Mouse (Mus musculus) layer of hippocampus, adult 2 months (tissue): Measurements from ENCODE around the gene Ddx27. TPM values are rescaled to one million over a fixed set of nuclear protein-coding genes. Genes with fewer than 3 reads are reported as not detected.

ENCODE experiments used
- DNase-seq, 2 experiments: peaks; one replicate each; pipeline ENCODE4 v3.0.0; 2022; ENCODE audit warnings: low spot score in 2 of 2
- H3K27ac ChIP-seq: fragments of 200-600 bp; 2 replicates; pipeline ENCODE4 v1.8.1; 2022
- H3K4me3 ChIP-seq: fragments of 200-600 bp; 2 replicates; pipeline ENCODE4 v1.8.1; 2022; ENCODE audit warnings: mild to moderate bottlenecking
- CTCF ChIP-seq: fragments of 200-600 bp; conservative IDR thresholded peaks from 2 replicates; pipeline ENCODE4 v1.8.1; 2022; ENCODE audit warnings: antibody characterized with exemption, mild to moderate bottlenecking, moderate library complexity
- total RNA-seq, 2 experiments: library from RNA; stranded (reverse); gene quantifications; 2 replicates each; pipeline ENCODE4 v1.2.3; 2021

Gene Ddx27
- total RNA-seq, 2 experiments from 2014 or later = 32.8 to 37.5 TPM

DNA sequence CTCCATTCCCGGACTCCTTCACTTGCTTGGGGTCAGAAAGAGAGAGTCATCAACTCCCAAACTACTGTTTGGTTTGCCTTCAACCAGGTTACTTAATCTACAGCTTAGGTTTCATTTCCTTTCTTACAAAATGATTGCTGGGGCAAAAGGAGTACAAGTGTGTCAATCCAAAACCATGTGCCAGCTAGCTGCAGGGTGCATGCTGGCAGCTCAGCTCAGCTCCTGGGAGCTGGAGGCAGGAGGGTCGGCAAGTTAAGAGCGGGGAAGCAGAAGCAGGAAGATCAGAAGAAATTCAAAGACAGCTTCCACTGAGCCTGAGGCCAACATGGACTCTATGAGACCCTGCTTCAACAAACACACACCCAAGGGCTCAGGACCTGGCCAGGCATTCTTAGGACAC lies 45.4 kb downstream of the Ddx27 start:
- no peak for DNase-seq
- Histone ChIP-seq H3K4me3 (no peak overlapping the region; the same call in 1 of the 2 replicates), H3K27ac (peak overlapping the region; percentile 28; the same call in 1 of the 2 replicates)
- TF ChIP-seq CTCF = no peak

DNA sequence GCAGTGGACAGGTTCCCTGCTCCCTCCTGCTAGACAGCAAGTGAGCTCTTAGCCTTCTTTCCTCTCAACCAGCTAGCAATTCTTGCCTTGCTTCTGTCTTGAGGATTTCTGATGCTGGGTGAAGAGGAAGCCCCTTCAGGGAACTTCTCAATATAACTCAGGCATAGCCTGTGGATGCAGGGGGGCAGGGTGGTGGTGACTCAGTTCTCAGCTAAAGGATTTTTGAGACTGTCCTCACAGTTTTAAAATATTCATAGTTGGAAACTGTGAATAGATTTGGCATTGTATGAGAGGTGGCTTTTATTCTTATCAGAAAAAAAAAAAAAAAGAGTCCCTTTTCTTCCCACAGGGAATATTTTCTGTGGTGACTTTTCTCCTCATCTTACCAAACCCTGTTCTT lies 45.8 kb downstream of the Ddx27 start:
- DNase-seq = no peak
- Histone ChIP-seq H3K27ac (peak overlapping the region; percentile 96; the same call in 1 of the 2 replicates), H3K4me3 (peak overlapping the region; percentile 99; the same call in 1 of the 2 replicates)
- no peak for TF ChIP-seq CTCF

DNA sequence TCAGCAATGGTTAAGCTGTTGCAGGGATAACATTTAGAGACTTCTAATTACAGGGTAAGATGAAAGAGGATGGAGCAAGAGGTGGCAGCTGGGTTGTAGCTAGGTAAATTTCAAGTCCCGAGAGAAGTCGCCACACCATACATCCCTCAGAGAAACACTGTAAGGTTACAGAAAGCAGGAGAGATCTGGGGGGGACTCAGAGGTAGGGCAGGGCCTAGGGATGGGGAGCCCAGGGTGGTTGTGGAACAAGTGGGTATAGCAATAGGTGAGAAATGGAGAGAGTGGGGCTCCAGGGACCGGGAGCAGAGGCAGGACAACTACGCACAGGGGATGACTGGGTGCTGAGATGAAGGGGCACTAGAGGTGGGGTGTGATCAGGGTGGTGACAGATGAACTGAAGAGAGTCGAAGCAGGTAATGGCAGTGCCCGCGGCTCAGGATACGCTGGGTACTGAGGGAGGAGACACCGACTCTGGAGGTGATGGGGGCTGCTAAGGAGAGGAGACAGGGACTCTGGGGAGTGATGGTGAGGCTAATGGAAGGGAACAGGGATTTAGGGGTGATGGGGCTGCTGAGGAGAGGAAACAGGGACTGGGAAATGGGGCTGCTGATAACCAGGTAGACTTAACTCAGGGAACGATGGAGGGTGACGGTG lies 46.5 kb downstream of the Ddx27 start:
- Histone ChIP-seq H3K27ac (peak overlapping the region; percentile 96), H3K4me3 (peak overlapping the region; percentile 99)
- TF ChIP-seq CTCF = no peak
- no peak for DNase-seq

DNA sequence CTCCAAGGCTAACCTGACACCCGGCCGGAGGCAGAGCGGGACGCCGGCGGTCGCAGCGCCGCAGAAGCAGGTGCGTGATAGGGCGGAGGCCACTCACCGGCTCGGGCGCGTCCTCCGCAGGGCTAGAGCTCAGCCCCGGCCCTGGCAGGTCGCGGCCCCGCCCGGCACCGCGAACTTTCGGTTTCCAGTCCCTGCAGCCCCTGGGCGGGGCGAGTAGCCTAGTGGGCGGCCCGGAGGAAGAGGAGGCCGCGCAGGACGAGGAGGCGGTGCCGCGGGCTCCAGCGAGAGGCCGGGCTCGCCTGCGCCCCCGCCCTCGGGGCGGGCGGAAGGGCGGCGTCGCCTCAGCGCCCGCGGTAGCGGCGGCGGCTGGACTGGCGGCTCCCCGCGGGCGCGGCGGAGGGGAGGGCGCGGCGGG lies 47.5 kb downstream of the Ddx27 start:
- DNase-seq = peak; percentile 80 to 88
- TF ChIP-seq CTCF = no peak
- peak overlapping the region; percentile 99 for H3K4me3 ChIP-seq
- peak overlapping the region; percentile 96 for H3K27ac ChIP-seq

DNA sequence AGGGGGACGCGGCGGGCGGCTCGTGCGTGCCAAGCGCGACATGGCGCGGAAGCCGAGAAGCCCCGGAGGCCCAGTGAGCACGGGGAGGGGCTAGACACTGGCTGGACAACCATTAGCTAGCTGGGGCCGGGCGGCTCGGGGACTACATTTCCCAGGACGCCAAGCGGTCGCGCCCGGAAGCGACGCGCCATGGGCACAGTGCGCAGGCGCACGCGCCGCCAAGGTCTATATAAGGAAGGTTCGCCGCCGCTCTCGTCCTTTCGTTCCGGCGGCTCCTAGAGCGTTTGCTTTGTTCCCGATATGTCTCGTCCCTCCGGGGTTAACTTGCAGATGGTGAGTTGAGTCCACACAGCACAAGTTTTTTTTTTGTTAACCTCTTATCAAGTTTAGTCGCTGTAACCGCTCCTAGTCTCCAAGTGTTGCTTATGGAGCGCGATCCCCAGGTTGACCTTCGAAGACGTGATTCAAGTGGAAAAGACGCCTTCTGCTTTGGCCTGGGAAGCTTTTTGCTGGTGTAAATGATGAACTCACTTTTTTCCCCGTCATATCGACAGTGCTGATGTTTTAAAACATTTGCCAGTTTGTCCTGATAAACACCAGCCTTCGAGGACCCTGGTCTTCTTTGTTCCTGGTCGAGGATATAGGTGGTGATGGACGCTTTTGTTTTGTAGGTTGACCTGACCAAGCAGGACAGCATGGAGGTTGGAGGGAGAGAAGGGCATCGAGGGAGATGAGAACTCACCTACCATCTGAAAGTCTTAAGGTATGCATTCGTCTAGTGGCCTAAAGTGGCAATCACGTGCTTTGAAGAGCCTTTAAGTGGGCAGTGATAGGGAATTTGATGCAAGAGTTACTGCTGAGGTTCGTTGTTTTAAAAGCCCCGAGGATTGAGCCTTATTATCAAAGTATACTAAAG lies 48.2 kb downstream of the Ddx27 start, which contains the start of gene Znfx1:
Gene Znfx1 (minus strand): TSS at position 51 of the 916 bp plus-strand sequence.
- peak within 1 kb of the TSS; percentile 96 for H3K27ac ChIP-seq
- TF ChIP-seq CTCF = peak; percentile 64
- DNase-seq = peak; percentile 94 to 98
- H3K4me3 ChIP-seq = peak within 1 kb of the TSS; percentile 99

DNA sequence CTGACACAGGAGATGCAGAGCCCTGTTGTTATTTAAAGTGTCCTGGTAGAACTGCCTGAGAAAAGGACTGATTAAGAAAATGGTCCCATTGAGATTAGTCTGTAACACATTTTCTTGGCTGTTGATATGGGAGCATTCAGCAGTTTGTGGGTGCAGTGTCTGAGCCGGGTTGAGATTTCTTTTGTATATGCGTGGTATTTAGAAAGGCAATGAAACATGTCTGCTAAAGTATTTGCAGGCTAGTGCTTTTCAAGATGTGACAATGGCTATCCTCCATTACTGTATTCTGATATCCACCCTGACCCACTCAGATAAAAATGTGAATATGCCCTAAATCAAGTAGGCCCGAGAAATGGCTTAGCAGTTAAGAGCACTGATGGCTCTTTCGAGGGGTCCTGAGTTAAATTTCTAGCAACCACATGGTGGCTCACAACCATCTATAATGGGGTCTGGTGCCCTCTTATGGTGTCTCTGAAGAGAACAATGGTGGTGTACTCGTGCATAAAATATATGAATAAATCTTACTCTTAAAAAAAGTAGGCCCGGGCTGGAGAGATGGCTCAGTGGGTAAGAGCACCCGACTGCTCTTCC lies 49.0 kb downstream of the Ddx27 start:
- TF ChIP-seq CTCF = peak; percentile 57
- peak overlapping the region; percentile 96 for H3K27ac ChIP-seq
- DNase-seq = no peak
- H3K4me3 ChIP-seq = peak overlapping the region; percentile 99

DNA sequence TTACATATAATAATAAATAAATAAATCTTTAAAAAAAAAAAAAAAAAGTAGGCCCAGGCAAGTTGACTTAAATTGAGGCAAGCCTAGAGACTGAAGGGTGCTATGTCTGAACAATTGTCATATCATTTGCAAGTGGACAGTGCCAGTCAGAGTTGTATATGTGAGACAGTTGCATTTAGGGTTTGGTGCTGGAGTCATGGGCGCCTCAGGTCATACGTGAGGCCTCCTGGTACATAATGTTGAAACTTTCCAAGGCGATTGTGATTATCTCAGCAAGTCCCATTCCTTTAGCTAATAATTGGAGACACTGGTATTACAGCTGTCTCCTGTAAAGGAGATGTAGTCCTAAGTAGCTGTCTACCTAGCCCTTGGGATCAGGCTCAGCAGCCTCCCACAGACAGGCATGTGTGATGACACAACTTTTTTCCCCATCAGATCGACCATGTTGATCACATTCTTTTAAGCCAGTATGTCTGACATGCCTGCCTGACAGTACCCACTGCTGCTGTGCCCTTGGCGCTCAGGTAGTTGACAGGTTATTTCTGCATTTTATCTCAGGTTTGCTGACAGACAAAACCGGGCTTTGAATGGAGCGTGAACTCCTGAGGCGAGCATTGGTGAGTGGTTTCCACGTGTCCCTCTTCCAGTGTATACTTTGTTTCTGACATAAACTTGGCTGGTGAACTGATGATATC lies 49.8 kb downstream of the Ddx27 start:
- TF ChIP-seq CTCF = peak; percentile 34; the same call in 1 of the 2 replicates
- DNase-seq = no peak
- peak overlapping the region; percentile 50 for H3K4me3 ChIP-seq
- H3K27ac ChIP-seq = peak overlapping the region; percentile 28; the same call in 1 of the 2 replicates

DNA sequence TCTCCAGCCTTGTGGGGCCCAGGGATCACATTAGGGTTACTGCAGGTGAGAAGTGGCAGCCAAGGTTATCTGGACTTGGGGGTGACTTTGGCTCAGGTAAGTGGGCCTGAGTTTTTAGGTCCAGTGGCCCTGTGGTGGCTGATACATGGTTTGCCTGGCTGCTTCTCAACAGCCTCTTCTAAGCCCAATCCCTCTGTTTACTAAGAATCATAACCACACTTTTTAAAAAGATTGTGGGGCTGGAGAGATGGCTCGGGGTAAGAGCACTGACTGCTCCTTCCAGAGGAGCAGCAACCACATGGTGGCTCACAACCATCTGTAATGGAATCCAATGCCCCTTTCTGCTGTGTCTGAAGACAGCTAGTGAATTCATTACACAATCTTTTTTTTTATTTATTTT lies 51.0 kb downstream of the Ddx27 start:
- H3K27ac ChIP-seq = no peak overlapping the region
- no peak for DNase-seq
- TF ChIP-seq CTCF = no peak
- no peak overlapping the region for H3K4me3 ChIP-seq

DNA sequence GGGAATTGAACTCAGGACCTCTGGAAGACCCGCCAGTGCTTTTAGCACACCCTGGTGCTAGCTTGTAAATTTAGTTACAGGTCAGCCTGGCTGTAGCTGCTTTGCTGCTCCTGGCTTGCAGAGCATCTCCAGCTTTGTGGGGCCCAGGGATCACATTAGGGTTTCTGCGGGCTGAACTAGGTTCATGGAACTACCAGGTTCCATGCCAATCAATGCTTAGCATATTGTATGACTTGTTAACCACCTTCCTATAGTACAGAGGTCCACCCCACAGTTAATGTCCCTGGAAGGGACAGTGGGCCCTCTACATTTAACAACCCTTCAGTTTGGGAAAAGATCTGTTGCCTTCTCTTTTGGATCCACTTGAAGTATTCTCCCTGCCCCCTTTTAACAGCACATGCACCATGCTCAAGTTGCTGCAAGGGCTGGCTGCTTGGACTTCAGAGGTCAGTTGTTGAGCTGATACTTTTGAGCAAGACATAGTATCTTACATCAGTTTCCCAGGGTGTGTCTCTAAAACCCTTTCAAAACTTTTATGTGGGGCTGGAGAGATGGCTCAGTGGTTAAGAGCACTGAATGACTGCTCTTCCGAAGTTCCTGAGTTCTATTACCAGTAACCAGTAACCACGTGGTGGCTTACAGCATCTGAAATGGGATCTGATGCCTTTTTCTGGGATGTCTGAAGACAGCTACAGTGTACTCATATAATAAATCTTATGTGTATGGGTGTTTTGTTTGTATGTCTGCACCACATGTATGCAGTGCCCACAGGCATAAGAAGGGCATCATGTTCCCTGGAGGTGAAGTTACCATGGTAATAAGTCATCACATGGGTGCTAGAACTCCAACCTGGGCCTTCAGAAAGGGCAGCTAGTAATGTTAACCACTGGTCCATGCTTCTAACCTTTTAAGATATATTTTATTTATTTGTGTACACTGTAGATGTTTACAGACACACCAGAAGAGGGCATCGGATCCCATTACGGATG lies 51.8 kb downstream of the Ddx27 start:
- no peak for DNase-seq
- no peak overlapping the region for H3K27ac ChIP-seq
- H3K4me3 ChIP-seq = no peak overlapping the region
- TF ChIP-seq CTCF = 0 out of 2 replicates have a peak, but pooled peaks have one; percentile 9

DNA sequence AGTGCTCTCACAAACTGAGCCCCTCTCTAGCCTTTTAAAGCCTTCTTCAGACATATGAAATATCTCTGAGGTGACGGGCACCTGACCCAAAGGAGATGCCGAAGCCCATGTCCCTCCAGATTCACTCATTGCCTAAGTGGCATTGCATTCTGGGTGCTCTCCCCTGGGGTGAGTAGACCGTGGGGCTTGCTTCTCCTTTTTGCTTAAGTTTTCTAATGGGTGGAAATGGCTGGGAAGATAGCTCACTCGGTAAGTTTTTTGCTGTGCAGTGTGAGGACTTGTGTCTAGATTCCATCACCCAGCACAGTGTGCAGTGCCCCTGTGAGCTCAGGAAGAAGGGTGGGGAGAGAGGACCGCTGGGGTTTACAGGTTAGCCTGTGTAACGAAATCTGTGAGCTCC lies 52.6 kb downstream of the Ddx27 start:
- DNase-seq = no peak
- no peak overlapping the region for H3K27ac ChIP-seq
- H3K4me3 ChIP-seq = no peak overlapping the region
- no peak for TF ChIP-seq CTCF

DNA sequence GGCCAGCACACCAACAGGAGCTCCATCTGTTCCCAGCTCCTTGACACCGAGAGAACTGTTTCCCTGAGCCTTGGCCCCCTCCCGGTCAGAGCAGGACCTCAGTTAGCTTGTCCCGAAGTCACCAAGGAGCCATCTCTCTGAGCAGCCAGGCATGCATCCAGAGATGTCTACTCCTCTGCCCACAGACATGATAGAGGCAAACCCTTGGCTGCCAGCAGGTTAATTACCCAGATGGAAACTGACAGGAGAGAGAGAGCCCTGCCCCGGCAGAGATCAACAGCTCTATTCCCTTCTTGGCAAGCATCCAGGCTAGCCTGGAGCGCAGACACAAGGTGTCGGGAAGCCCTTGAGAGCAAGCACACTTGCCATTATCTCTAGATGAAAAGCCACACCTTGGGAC lies 55.3 kb downstream of the Ddx27 start:
- no peak overlapping the region for H3K27ac ChIP-seq
- no peak overlapping the region for H3K4me3 ChIP-seq
- TF ChIP-seq CTCF = no peak
- no peak for DNase-seq
